Mouse (Mus musculus) cerebellum, adult 2 months (tissue): Measurements from ENCODE around the gene Rpl18.
A peak's percentile ranks its signal among the peaks of the same experiment; 100 is the strongest.

Experiments used
- CTCF ChIP-seq: fragments of 200-500 bp; IDR thresholded peaks from 2 replicates; pipeline ENCODE4 v1.5.1; 2011; ENCODE audit warnings: low read depth, mild to moderate bottlenecking, control low read depth, low read length, moderate library complexity, borderline replicate concordance; ENCODE audit not compliant: insufficient read depth
- POLR2A ChIP-seq: fragments of 200-500 bp; IDR thresholded peaks from 2 replicates; pipeline ENCODE4 v1.6.1; 2011; ENCODE audit warnings: low read length, control low read depth, borderline replicate concordance; ENCODE audit not compliant: insufficient read depth

GRCm38 (mm10) chr7:45704046-45704559 lies 11.2 kb upstream of the Rpl18 start:
- TF ChIP-seq CTCF (no peak), POLR2A (peak; percentile 85)
